Mouse (Mus musculus) hematopoietic stem cell, adult 5-6 weeks (primary cell): Measurements from ENCODE around the gene Arhgef28. TPM values are rescaled to one million over a fixed set of nuclear protein-coding genes. Genes with fewer than 3 reads are reported as not detected.
"Not testable (repeated sequence)": the region's sequence is repeated elsewhere in the genome, so short reads cannot be mapped to it uniquely, and the experiment has no call there.

Experiments used
- ATAC-seq, 2 experiments: fragments of 125-278 bp in 1 of 2; replicated peaks in 1 of 2; 2 replicates each; pipeline ENCODE4 v1.8.0; 2016 to 2017; ENCODE audit warnings: inconsistent platforms in 2 of 2, mild to moderate bottlenecking in 2 of 2, moderate number of reproducible peaks in 2 of 2, low read depth in 1 of 2, moderate TSS enrichment in 1 of 2; ENCODE audit not compliant: low FRiP score in 2 of 2, poor library complexity in 2 of 2, severe bottlenecking in 2 of 2, insufficient read depth in 1 of 2, low TSS enrichment in 1 of 2
- total RNA-seq: library from RNA; stranded (forward); fragments of 172-1452, 232-1000 nt; gene quantifications from 2 replicates; pipeline ENCODE4 v1.2.3, GENCODE M21; 2017

Arhgef28 gene
- total RNA-seq, 1 experiment from 2014 or later, result 17.9 TPM

DNA sequence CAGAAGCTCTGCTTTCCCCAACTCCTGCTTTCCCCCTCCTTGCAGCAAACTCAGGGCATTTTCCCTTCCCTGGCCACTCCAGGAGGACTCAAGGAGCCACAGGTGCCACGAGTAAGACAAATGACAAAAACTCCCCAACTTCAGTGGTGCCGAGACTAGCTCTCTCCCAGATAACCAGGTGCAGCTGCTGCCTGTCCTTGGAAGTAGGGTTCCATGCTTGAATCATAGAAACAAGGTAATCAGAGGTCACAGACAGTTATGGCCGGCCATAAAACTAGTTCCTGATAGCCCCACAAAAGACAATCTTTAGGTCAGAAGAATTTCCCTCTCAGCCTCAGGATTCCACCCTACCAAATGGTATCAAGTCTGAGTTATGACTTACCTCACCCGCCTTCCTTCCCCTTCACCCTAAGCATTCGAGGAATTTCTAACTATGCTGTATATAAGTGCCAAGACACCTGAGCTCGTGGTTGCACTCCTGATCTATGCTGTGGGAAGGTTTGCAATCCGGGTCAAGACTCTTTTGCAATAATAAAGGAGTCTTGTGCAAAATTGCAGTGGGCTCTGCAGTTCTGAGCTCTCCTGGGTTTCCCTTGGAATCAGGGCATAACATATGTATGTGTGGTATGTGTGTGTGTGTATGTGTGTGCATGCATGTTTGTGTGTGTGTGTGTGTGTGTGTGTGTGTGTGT, 93.3 kb downstream of the Arhgef28 start:
- ATAC-seq, result no peak

DNA sequence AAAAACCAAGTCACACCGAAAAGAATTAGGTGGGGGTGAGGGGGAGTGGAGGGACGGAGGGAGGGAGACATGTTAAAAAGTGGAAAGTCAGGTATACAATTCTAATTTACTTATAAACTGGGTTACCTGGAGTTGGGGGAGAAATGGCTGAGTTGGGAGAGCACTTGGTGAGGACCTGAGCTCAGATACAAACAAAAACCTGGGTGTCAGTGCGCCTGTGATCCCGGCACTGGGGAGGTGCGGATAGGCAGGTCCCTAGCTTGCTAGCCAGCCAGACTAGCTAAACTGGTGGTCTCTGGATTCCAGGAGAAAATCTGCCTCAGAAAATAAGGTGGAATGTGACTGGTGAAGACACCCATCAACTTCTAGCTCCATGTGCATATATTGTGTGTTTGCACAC, 94.7 kb downstream of the Arhgef28 start:
- ATAC-seq, result no peak

DNA sequence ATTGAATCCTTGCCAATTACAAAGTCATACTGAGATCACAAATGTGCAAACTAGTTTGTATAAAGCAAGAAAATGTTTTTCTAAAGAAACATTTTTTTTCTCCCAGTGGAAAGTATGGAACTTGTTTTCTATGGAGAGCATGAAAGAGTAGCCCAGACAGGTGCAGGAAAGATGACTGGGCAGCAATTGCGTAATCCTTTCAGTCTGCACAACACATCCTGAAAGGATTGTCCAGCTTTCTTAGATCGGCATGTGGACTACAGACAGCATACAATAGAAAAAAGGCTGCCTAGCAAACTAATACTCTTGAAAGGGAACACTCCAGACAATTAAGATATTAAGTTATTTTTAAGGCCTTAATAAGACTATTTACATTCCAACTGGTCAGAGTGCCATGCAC, 95.2 kb downstream of the Arhgef28 start:
- ATAC-seq, result no peak

DNA sequence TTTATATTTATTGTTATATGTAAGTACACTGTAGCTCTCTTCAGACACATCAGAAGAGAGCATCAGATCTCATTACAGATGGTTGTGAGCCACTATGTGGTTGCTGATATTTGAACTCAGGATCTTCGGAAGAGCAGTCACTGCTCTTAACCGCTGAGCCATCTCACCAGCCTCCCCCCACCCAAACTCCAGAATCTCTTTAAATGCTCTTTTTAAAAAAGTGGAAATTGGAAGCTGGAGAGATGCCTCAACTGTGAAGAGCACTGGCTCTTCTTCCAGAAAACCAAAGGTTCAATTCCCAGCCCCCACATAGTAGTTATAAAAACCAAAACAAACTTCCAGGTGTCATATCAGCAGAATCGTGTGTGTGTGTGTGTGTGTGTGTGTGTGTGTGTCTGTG, 97.8 kb downstream of the Arhgef28 start:
- not testable (repeated sequence) for ATAC-seq

DNA sequence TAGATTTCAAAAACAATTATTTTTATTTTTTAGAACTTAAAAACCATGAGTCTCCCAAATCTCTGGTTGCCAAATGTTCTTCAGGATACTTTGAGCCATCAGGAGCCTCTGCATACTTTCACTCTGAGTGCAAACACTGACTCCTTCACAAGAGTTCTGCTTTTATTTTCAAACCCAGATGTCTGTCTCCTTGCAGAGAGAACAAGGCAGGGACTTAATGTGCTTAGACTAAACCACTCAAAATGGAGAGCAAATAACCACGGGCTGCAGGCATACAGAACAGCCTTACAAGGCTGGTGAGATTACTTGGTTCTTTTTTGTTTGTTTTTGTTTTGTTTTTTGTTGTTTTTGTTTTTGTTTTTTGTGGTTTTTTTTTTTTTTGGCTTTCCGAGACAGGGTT, 98.6 kb downstream of the Arhgef28 start:
- no peak for ATAC-seq

DNA sequence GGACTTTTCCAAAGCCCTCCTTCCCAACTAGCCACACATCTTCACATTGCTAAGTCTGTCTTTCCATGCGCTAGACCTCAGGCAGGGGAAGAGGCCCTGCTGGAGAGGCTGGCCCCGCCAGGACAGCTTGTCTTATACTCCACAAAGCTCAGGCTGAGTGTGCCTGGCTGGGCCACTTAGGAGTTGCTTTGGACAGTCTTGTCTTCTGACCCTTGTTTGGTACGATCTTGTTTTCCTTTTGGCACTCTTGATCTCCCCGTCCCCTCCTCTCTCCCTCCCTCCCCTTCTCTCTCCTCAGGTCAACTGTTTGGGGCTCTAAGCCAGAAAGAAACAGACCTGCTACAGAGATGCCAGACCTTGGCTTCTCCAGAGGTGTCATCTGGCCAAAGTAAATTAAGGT, 110.3 kb downstream of the Arhgef28 start:
- no peak for ATAC-seq

DNA sequence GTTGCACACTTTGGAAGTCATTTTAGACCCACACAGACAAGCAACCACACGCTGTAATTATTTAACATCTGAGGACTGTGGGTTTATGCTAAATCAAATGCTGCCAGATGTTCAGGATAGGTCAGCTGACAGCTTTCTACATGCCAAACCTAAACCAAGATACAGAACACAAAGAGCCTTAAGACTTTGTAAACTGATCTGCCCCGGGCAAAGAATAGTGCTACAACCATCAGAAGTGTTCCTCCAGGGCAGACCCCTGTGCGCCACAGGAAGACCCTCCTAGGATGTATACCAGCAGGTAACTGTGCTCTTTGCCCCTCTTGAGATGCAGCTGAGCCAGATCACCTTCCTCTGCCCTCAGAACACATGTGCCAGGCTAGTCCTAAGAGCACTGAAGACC, 111.9 kb downstream of the Arhgef28 start:
- ATAC-seq, result no peak

DNA sequence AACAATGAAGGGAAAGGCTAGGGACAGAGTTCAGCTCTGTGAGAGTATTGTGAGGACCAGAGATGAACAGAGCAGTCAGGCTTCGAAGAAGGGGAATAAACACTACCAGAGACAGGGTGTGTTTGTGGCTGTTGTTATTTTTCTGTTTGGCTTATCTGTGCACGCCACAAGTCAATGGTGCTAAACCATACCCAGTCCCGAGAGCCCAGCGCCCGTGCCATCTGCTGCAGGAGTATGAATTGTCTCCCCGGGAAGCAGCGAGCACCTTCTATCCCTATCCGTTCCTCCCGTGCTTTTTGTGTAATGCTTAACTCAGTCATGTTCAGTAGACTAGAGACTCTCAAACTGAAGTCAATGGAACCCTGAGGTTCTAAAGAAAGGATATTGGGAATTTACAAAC, 112.8 kb downstream of the Arhgef28 start:
- no peak for ATAC-seq

DNA sequence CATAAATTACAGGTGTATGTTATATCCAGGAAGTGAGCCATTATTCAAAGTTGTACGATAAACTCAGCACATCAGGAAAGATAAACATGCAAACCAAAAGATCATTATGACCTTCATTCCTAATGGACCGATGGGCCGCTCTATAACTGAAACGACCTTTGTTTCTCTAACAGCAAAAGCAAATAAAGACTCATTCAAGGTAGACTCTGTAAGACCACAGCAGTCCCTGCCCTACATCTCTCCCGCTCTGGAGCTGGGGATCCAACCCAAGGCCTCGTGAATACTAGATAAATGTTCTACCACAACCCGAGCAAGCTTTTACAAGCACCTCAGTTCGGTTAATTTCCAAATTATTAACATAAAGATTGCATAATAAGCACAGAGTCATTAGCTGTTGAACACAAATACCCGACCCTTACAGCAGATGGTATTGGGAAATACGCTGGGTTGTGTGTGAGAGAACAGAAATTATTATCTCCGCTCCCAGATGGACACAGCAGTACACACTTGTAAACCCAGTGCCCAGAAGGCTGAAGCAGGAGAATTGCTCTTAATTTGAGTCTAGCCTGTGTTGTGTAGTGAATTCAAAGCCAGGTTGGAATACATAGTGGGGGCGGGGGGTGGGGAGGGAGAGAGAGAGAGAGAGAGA, 113.8 kb downstream of the Arhgef28 start:
- no peak for ATAC-seq

DNA sequence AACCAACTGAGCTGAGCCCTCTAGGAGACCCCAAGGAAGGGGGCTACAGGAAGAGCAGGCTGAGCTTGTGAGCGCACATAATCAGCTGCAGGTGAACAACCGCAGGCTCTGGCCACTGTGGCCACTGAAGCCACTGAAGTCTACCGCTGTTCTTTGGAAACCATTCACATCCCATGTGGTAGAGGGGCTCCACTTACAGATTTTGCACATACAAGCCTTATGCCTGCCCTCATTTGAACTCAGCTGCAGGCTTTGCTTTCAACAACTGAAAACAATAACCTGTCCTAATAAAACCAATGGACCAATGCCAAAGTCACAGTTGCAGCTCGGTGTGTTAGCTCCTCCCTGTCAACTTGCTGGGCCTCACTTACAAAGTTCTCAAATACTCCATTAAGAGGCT, 126.6 kb downstream of the Arhgef28 start:
- no peak for ATAC-seq

DNA sequence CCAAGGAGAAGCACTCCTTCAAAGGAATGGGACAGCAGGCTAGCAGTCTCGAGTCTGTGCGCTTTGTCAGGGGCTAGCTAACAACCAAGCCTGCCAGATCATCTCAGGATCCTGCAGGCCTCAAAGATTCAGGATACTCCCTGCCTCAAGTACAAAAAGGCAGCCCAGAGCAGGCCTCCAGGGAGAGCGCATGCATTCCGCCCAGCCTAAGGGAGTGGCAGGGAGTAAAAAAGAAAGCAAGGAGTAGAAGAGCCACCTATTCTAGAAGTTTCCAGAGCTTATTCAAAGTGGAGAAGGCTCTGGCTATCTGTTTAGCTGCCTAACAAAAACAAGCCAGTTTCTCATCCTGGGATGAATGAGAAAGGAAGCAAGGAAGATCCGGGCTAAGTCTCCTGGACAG, 128.0 kb downstream of the Arhgef28 start:
- no peak for ATAC-seq

DNA sequence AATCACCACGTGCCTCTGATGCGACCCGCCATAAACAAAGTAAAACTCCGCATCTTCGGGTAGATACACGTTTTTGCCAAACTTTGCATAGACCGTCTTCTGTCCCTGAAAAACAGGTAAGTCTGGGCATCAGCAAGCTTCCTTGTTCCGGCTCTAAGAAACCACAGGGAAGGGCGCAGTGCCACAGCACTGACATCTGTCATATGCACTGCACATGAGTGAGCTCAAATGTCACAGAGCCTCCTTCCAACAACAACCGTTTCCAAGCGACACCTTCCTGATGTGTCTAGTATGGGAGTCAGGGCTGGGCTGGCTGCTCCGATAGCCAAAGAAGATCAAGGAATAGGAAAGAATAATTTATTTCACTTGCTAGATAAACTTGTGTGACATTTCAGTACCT, 129.0 kb downstream of the Arhgef28 start:
- ATAC-seq, result no peak

DNA sequence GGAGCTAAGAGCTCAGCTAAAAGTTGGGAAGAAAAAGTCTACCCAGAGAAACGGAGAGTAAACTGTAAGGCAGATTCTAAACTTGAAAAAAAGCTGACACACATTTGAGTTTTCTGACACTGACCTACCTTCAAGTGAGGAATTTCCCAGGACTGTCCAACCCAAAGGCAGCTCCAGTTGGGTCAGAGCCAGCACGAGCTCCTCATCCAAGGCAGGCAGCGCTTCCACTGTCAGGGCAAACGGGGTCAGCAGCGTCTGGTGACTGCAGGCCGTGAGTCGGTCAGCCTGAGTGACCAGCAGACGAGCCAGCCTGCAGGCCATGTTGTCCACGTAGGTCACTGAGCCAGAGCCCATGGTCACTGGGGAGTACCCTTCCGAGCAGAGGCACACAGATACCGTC, 131.4 kb downstream of the Arhgef28 start:
- ATAC-seq, result no peak

DNA sequence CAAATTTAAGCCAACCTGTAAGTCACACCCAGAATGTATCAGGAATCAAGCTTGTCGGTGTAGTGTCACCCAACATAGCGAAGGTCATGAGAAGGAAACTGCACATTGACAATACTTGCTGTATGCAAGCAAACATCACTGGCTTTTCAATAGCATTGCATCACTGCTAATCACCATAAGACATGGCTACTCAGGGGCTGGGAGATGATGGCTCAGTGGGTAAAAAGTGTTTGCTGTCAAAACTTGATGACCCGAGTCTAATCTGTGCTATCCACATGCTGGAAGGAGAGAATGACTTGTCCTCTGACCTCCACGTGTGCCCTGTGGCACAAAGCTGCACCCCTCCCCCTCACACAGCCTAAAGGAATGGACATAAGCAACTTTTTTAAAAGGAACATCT, 133.0 kb downstream of the Arhgef28 start:
- no peak for ATAC-seq

DNA sequence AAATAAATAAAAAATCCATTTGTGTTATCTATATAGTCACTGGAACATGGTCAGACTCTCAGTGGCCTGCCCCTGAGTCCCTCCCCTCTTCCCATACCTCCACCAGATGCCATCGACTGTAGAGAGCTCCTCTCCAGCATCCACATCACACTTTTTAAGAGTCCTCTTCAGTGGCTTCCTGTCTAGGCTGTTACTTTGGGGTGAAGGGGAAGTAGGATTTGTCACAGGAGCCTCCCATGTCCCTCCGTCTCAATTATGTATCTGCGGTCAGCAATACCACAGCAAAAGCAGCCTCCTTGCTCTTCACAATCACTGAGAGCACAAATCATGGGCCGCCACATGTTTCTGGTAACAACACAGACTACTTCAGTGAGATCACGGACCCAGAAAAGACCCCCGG, 135.8 kb downstream of the Arhgef28 start:
- no peak for ATAC-seq

DNA sequence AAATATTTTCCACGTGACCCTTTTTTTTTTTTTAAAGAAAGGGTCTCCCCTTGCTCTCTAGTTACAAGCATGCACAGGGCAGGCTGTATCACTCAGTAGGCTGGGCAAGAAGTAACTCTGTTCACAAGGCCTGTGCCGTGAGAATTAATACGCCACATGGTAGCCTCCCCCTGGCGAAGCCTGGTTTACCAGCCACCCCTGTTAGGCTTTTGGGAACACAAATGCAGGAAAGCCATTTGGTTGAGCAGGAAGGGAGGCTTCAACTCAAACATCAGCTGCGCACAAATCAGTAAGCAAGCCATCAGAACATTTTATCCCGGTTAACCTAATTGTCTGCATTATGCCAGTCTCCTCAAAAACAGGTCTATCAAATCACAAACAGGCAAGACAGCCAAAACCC, 136.6 kb downstream of the Arhgef28 start:
- ATAC-seq, result no peak

DNA sequence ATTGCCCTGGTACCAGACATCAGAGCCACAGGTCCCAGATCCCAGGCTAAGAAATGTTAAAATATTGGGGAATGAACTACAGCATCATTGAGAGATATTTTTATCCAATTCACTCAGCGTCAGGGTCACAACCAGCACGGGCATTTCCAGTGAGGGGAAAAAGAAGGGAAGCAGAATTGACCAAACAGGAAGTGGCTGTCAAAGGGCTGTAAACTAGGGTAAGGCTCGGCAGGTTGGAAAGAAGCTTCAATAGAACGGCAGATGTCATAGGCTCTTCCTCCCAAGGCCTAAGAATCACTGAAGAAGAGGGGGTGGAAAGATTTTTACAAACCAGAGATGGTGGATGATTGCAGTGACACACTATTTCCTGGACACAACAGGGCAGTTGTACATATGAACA, 143.4 kb downstream of the Arhgef28 start:
- ATAC-seq, result peak; percentile 78 to 80

DNA sequence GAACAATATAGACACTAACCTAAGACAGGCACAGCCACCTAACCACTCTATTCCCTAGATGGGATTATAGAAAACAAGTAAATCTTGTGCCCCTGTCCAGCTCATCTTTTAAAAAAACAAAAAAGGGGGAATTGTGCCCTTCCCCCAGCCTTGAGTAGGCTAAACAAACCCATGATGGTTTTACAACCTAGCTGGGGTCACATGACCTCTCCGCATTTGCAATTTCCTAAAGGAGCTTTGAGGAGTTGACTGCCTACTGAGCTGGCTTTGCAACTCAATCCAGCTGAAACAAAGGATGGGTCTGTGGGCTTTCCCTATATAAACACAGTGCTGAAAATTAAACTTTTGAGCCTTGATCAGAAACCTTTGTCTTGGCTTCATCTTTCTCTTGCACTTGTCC, 146.1 kb downstream of the Arhgef28 start:
- not testable (repeated sequence) for ATAC-seq

DNA sequence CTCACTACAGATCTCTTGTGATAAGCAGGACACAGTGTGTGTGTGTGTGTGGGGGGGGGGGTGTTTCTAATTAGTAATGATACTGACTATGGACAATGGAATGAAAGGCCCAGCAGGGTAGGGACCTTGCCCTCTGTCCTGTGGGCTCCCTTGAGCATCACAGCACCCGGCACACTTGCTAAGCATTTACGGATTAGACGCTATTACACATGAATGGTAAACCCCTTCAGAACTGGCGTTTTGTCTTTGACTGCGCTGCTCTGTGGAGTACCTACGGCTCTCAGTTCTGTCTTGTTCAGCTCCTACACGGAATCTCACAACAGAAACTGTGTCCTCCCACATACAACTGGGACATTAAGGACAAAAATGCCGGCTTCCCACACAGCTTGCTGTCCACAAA, 151.0 kb downstream of the Arhgef28 start:
- no peak for ATAC-seq
